Mouse (Mus musculus) midbrain, embryonic 11.5 days (tissue): ENCODE results near the gene Gorab. TPM values are rescaled to one million over a fixed set of nuclear protein-coding genes. Genes with fewer than 3 reads are reported as not detected.

Source experiments
- ATAC-seq: fragments of 200-750 bp; cut with Nextera tagmentation; 2 replicates; pipeline ENCODE4 v1.8.0; 2017; ENCODE audit warnings: moderate TSS enrichment, moderate library complexity; ENCODE audit not compliant: low FRiP score
- DNase-seq: peaks from one replicate; pipeline ENCODE4 v3.0.0; 2015; ENCODE audit warnings: low spot score; ENCODE audit errors: missing footprints
- H3K27ac ChIP-seq: fragments of 300-500 bp; sonication (generic); 2 replicates; pipeline ENCODE4 v1.5.1; 2014; ENCODE audit warnings: low read depth, low read length
- H3K27me3 ChIP-seq: fragments of 300-500 bp; sonication (generic); 2 replicates; pipeline ENCODE4 v1.6.1; 2014; ENCODE audit warnings: mild to moderate bottlenecking, low read length, moderate library complexity, mixed read lengths; ENCODE audit not compliant: control insufficient read depth, insufficient read depth
- H3K36me3 ChIP-seq: fragments of 300-500 bp; sonication (generic); 2 replicates; pipeline ENCODE4 v1.6.1; 2014; ENCODE audit warnings: mild to moderate bottlenecking, low read length, moderate library complexity, mixed read lengths; ENCODE audit not compliant: control insufficient read depth, insufficient read depth
- H3K4me1 ChIP-seq: fragments of 300-500 bp; sonication (generic); 2 replicates; pipeline ENCODE4 v1.6.1; 2014; ENCODE audit warnings: low read length; ENCODE audit not compliant: control insufficient read depth, insufficient read depth
- H3K4me2 ChIP-seq: fragments of 300-500 bp; sonication (generic); 2 replicates; pipeline ENCODE4 v1.6.1; 2014; ENCODE audit warnings: mild to moderate bottlenecking, moderate library complexity
- H3K4me3 ChIP-seq: fragments of 300-500 bp; sonication (generic); 2 replicates; pipeline ENCODE4 v1.5.1; 2014; ENCODE audit warnings: low read depth, low read length
- H3K9ac ChIP-seq: fragments of 300-500 bp; sonication (generic); 2 replicates; pipeline ENCODE4 v1.6.1; 2014; ENCODE audit warnings: low read length
- H3K9me3 ChIP-seq: fragments of 300-500 bp; sonication (generic); 2 replicates; pipeline ENCODE4 v1.6.1; 2016; ENCODE audit warnings: low read length; ENCODE audit not compliant: control insufficient read depth
- WGBS: fragments of 180-500 bp; shearing (Covaris S2); extraction: QIAGEN DNeasy Blood & Tissue Kit; methylation state at CpG from one replicate; pipeline ENCODE4 v1.1.7; 2014; 5-methylcytosine and 5-hydroxymethylcytosine counted together
- polyA plus RNA-seq: library from polyadenylated mRNA; unstranded; fragments of >200 nt; fragmentation: Nextera tagmentation; extraction: Ambion mirVana; gene quantifications from 2 replicates; pipeline ENCODE4 v1.2.1, GENCODE M21; 2014

Gorab gene
- polyA plus RNA-seq, 1 experiment from 2014 or later: 27.9 TPM

DNA sequence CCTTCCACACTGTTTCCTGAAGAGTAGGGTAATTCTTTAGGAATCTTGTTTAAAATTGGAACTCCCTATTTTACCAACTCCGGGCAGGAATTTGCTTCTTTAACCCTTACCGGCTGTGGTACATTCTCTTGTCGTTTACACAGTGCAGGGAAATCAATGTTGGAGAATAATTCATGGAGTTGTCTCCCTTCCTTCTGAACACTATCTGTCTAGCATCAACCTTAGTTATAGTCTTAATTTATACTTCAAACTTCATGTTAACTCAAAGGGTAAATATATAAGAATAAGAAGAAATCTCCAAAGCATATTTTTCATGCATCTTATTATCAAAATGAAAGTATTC is 64.3 kb downstream of the Gorab start:
- no peak overlapping the region for H3K4me3 ChIP-seq
- no peaks in the 10 kb centered on the region for H3K9me3 ChIP-seq
- H3K4me2 ChIP-seq: no peak overlapping the region
- no peak for DNase-seq
- WGBS: 73% methylated on average over 3 of the region's 3 CpGs
- no peak for ATAC-seq
- no peak overlapping the region for H3K9ac ChIP-seq
- H3K36me3 ChIP-seq: no peaks in the 10 kb centered on the region
- H3K27ac ChIP-seq: no peak overlapping the region
- no peaks in the 10 kb centered on the region for H3K27me3 ChIP-seq
- no peaks in the 10 kb centered on the region for H3K4me1 ChIP-seq

DNA sequence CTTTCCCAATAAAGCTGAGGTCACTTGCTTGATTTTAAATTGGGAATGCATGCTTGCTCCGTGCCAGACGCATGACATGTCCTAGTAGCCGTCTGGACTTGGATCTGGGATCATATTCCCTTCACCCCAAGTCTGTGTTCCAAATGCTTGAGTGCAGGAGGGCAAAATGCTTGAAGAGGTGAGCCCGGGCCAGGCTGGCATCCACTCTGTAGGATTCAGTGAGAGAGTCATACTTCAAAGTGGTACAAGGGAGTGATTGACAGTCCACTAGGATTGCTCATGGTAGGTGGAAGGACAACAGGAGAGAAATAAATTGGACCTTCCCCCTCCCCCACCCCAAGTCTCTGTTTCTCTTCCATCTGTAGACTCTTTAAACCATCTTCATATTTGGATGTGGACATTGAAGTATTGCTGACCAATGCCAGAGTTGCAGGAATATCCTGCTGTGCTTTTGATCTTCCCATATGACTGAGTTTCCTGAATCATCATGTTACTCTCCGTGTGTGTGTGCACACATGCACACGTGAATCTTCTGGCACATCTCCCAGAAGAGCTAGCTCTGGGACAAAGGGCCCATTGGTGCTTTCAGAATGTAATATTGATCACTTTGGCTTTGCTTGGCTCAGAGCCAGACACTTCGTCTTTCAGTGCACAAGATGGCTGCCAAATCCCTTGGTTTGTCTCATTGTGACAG is 64.8 kb downstream of the Gorab start:
- no peak for DNase-seq
- H3K9me3 ChIP-seq: no peaks in the 10 kb centered on the region
- no peak overlapping the region for H3K9ac ChIP-seq
- H3K4me1 ChIP-seq: no peaks in the 10 kb centered on the region
- no peak overlapping the region for H3K27ac ChIP-seq
- no peak overlapping the region for H3K4me2 ChIP-seq
- no peaks in the 10 kb centered on the region for H3K27me3 ChIP-seq
- H3K36me3 ChIP-seq: no peaks in the 10 kb centered on the region
- WGBS: 67% methylated on average over 7 of the region's 7 CpGs
- no peak for ATAC-seq
- H3K4me3 ChIP-seq: no peak overlapping the region

DNA sequence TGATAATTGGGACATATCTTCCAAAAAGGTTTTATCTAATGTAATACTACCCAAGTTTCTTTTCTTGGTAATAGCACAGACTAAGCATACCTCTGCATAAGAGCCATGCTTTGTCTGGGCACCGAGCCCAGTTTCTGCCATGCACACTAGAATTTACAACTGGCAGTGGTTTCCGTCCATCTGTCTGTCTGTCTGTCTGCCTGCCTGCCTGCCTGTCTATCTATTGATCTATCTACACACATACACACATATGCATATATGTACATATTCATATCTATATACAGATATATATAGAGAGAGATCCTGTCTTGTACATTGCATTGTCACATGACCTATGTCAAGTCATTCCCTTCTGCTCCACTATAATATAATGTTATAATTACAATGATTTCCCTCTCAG is 65.6 kb downstream of the Gorab start:
- WGBS: 90% methylated on average over 2 of the region's 2 CpGs
- Histone ChIP-seq H3K27ac (no peak overlapping the region), H3K4me3 (no peak overlapping the region)

More for the DNA sequence above, 65.6 kb downstream of the Gorab start:
- Histone ChIP-seq H3K9me3 (no peaks in the 10 kb centered on the region), H3K4me1 (no peaks in the 10 kb centered on the region), H3K36me3 (no peaks in the 10 kb centered on the region), H3K9ac (no peak overlapping the region), H3K27me3 (no peaks in the 10 kb centered on the region), H3K4me2 (no peak overlapping the region)
- DNase-seq (no peak), ATAC-seq (no peak)

Other genes with a start within 250 kb of the Gorab start
- 14.2 and 16.5 TPM in 2 replicates for gene Prrx1, start 90.0 kb downstream of the Gorab start, polyA plus RNA-seq